Comparison of ENCODE assay signal across 8 mouse cellular contexts in genomic region chr4:109225606-109226005, GRCm38 (mm10). TPM values are rescaled to one million over a fixed set of nuclear protein-coding genes. Genes with fewer than 3 reads are reported as not detected.
A peak's percentile ranks its signal among the peaks of the same experiment; 100 is the strongest.
DNase-seq lines count a peak whose midpoint lies in the region; ATAC-seq and TF ChIP-seq lines count a peak whose summit lies in the region.

No protein-coding gene starts in this region.

- intact Hi-C loops in heart, postnatal 25 days (cut with DNase I), result no loop called here

- no peak overlapping the region for H3K4me3 ChIP-seq in heart, embryonic 11.5 days (ENCODE audit: low read depth, low read length)
- no peak overlapping the region for H3K4me3 ChIP-seq in testis, adult 2 months (ENCODE audit: control insufficient read depth, low read depth, low read length)
- H3K4me3 ChIP-seq in midbrain, embryonic 14.5 days (replicated peaks; ENCODE audit: low read depth, low read length), result no peak overlapping the region

- TF ChIP-seq CTCF in testis, adult 2 months (IDR thresholded peaks at IDR 0.05; ENCODE audit: control insufficient read depth, insufficient read depth, insufficient replicate concordance, low read depth, low read length), result no peak

- 0 out of 2 replicates have a peak overlapping the region, but pooled peaks have one; percentile 29 for H3K27ac ChIP-seq in heart, embryonic 11.5 days (ENCODE audit: low read depth, low read length)
- peak overlapping the region; percentile 88 for H3K27ac ChIP-seq in testis, adult 2 months (ENCODE audit: control insufficient read depth, insufficient read depth, low read depth, low read length)
- peak overlapping the region; percentile 62 for H3K27ac ChIP-seq in midbrain, embryonic 14.5 days (replicated peaks; ENCODE audit: low read depth, low read length)

- H3K9me3 ChIP-seq in heart, embryonic 11.5 days (replicated peaks; ENCODE audit: control insufficient read depth, low read length), result no peaks in the 10 kb centered on the region
- H3K9me3 ChIP-seq in midbrain, embryonic 14.5 days (ENCODE audit: control insufficient read depth, low read length), result no peaks in the 10 kb centered on the region

- H3K4me2 ChIP-seq in heart, embryonic 11.5 days, result no peak overlapping the region
- no peak overlapping the region for H3K4me2 ChIP-seq in midbrain, embryonic 14.5 days (ENCODE audit: low read length)

- no peaks in the 10 kb centered on the region for H3K36me3 ChIP-seq in heart, embryonic 11.5 days (ENCODE audit: control insufficient read depth, insufficient read depth, low read length)
- no peaks in the 10 kb centered on the region for H3K36me3 ChIP-seq in testis, adult 2 months (ENCODE audit: control insufficient read depth, insufficient read depth, low read length)
- H3K36me3 ChIP-seq in midbrain, embryonic 14.5 days (ENCODE audit: control insufficient read depth, insufficient read depth, low read length), result no peaks in the 10 kb centered on the region

- no peak for ATAC-seq in heart, embryonic 11.5 days (replicated peaks; ENCODE audit: insufficient number of reproducible peaks, low FRiP score, low TSS enrichment)
- peak; percentile 56; the same call in 1 of the 2 replicates for ATAC-seq in midbrain, embryonic 14.5 days (ENCODE audit: low FRiP score, low TSS enrichment)

- H3K9ac ChIP-seq in heart, embryonic 11.5 days (ENCODE audit: low read depth, low read length), result no peak overlapping the region
- no peak overlapping the region for H3K9ac ChIP-seq in midbrain, embryonic 14.5 days (replicated peaks; ENCODE audit: low read length)

- DNase-seq in heart, postnatal 25 days (ENCODE audit: low spot score), result no peak
- no peak for DNase-seq in testis, postnatal 14 days (ENCODE audit: low spot score)
- peak; percentile 36 for DNase-seq in midbrain, embryonic 14.5 days
- DNase-seq in adrenal gland, adult 8-10 months, result no peak
- no peak for DNase-seq in spleen, postnatal 36 days (ENCODE audit: low spot score in 2 of 2)
- no peak for DNase-seq in B cell, adult 2 months

- H3K4me1 ChIP-seq in heart, embryonic 11.5 days (ENCODE audit: control insufficient read depth, insufficient read depth, low read length), result peaks cover 2% of the 10 kb centered on the region; the same call in 1 of the 2 replicates
- H3K4me1 ChIP-seq in testis, adult 2 months (ENCODE audit: control insufficient read depth, insufficient read depth, low read length), result peaks cover 4% of the 10 kb centered on the region
- peaks cover 9% of the 10 kb centered on the region; the same call in 1 of the 2 replicates for H3K4me1 ChIP-seq in midbrain, embryonic 14.5 days (ENCODE audit: control insufficient read depth, insufficient read depth, low read length)

- 57% methylated on average over 6 of the region's 6 CpGs for WGBS in heart, embryonic 11.5 days (ENCODE audit: insufficient replicate concordance)
- WGBS in midbrain, embryonic 14.5 days, result 58% methylated on average over 6 of the region's 6 CpGs

- H3K27me3 ChIP-seq in heart, embryonic 11.5 days (ENCODE audit: control insufficient read depth, insufficient read depth, low read length), result no peaks in the 10 kb centered on the region
- no peaks in the 10 kb centered on the region for H3K27me3 ChIP-seq in testis, adult 2 months (ENCODE audit: control insufficient read depth, insufficient read depth, low read length)
- no peaks in the 10 kb centered on the region for H3K27me3 ChIP-seq in midbrain, embryonic 14.5 days (ENCODE audit: control insufficient read depth, insufficient read depth, low read length)

- 0 out of 2 replicates have a peak, but pooled peaks have one; percentile 5 for TF ChIP-seq POLR2A in testis, adult 2 months (IDR thresholded peaks at IDR 0.05; ENCODE audit: control insufficient read depth, low read depth, low read length)

RNA-seq across cellular contexts. Expression of gene Calr4, which starts 8.7 kb away (rescaled TPM):
- 0.23 and 0.34 TPM in 2 replicates for polyA plus RNA-seq in heart, embryonic 11.5 days (2014; fragmentation: Nextera tagmentation; extraction: Ambion mirVana)
- total RNA-seq in heart, postnatal 25 days (2021), result under 1 TPM in 1 of 2 experiments, not detected in 1; 0.59 TPM
- polyA plus RNA-seq in testis, adult 2 months (2012; rRNA removed), result 1.8 and 2.4 TPM in 2 replicates
- 0.57 and 0.80 TPM in 2 replicates for polyA plus RNA-seq in midbrain, embryonic 14.5 days (2014; fragmentation: Nextera tagmentation; extraction: Ambion mirVana)
- total RNA-seq in adrenal gland, adult 8-10 months (2022), result under 1 TPM; 0.17 to 0.48 (median 0.35) TPM

RNA-seq across cellular contexts. Expression of gene Osbpl9, which starts 23.5 kb away (rescaled TPM):
- polyA plus RNA-seq in heart, embryonic 11.5 days (2014; fragmentation: Nextera tagmentation; extraction: Ambion mirVana), result 46.2 and 56.0 TPM in 2 replicates
- 100 to 1,000 TPM; 104 to 105 TPM for total RNA-seq in heart, postnatal 25 days (2021)
- 90.5 and 100 TPM in 2 replicates for polyA plus RNA-seq in testis, adult 2 months (2012; rRNA removed)
- polyA plus RNA-seq in midbrain, embryonic 14.5 days (2014; fragmentation: Nextera tagmentation; extraction: Ambion mirVana), result 61.9 and 81.1 TPM in 2 replicates
- 100 to 1,000 TPM; 123 to 159 (median 148) TPM for total RNA-seq in adrenal gland, adult 8-10 months (2022)

RNA-seq across cellular contexts. Expression of gene Eps15, which starts 54.5 kb away (rescaled TPM):
- 38.5 and 45.6 TPM in 2 replicates for polyA plus RNA-seq in heart, embryonic 11.5 days (2014; fragmentation: Nextera tagmentation; extraction: Ambion mirVana)
- 10 to 100 TPM; 42.6 to 47.6 TPM for total RNA-seq in heart, postnatal 25 days (2021)
- 36.4 and 39.4 TPM in 2 replicates for polyA plus RNA-seq in testis, adult 2 months (2012; rRNA removed)
- polyA plus RNA-seq in midbrain, embryonic 14.5 days (2014; fragmentation: Nextera tagmentation; extraction: Ambion mirVana), result 48.6 and 77.5 TPM in 2 replicates
- 100 to 1,000 TPM in 2 of 4 experiments, 10 to 100 TPM in 2; 75.8 to 118 (median 94.2) TPM for total RNA-seq in adrenal gland, adult 8-10 months (2022)

Comparison
In these comparisons a context has a peak if more than half of its experiments do, and no peak if none do; other contexts are left out.
1. H3K27ac ChIP-seq: peak in every context shown above with its lines; median percentile 88 in testis, adult 2 months; 62 in midbrain, embryonic 14.5 days; 29 in heart, embryonic 11.5 days.